Mouse (Mus musculus) heart, adult 9 months (tissue): ENCODE results near the gene Bcan.
A peak's percentile ranks its signal among the peaks of the same experiment; 100 is the strongest.

Experiments
- DNase-seq, 2 experiments: peaks; one replicate each; pipeline ENCODE4 v3.0.0; 2022; ENCODE audit warnings: low spot score in 2 of 2

Gene Bcan

GRCm38 (mm10) chr3:87972203-87972664 lies 27.8 kb downstream of the Bcan start:
- no peak for DNase-seq

DNA sequence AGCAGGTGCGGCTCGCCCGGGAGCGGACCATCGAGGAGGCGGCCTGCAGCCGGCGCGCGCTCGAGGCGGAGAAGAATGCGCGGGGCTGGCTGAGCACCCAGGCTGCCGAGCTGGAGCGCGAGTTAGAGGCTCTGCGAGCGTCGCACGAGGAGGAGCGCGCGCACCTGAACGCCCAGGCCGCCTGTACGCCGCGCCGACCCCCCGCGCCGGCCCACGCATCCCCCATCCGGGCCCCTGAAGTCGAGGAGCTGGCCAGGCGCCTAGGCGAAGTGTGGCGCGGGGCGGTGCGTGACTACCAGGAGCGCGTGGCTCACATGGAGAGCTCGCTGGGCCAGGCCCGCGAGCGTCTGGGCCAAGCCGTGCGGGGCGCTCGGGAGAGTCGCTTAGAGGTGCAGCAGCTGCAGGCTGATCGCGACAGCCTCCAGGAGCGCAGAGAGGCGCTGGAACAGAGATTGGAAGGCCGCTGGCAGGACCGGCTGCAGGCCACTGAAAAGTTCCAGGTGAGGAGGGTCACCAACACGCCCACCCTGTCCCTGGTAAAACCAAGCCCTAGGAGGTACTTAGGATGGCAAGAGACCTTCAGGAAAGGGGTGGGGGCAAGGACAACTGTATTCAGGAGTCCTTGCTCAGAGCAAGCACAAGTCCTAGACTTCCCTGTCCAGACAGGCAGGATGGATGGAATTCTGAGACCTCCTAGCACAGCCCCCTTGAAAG lies 28.4 kb downstream of the Bcan start:
- DNase-seq: no peak

DNA sequence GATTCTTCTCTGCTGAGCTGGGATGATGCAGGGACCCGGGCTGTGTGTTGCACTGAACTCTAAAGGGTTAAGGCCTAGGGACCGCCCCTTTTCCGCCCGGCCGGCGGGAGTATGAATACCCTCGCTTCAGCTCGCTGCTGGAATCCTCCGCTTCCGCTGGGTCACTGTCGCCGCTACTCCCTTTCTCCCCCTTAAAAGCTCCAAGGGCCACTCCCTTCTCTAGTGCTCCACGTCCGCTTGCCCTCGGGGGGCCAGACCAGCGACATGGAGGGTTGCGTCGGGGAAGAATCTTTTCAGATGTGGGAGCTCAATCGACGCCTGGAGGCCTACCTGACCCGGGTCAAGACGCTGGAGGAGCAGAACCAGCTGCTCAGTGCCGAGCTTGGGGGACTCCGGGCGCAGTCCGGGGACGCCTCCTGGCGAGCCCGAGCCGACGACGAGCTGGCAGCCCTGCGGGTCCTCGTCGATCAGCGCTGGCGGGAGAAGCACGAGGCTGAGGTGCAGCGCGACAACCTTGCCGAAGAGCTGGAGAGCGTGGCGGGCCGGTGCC lies 29.0 kb downstream of the Bcan start, which contains the start of gene Nes:
TSS of gene Nes (plus strand) at position 140 of the 550 bp plus-strand sequence.
- peak; percentile 75 to 85 for DNase-seq

- peak; percentile 42 to 64 for DNase-seq
Observed at GRCm38 (mm10) chr3:87970184-87970938, 29.7 kb downstream of the Bcan start.

- DNase-seq: peak; percentile 87 to 90
Observed at GRCm38 (mm10) chr3:87960586-87961191, 39.3 kb downstream of the Bcan start.

DNA sequence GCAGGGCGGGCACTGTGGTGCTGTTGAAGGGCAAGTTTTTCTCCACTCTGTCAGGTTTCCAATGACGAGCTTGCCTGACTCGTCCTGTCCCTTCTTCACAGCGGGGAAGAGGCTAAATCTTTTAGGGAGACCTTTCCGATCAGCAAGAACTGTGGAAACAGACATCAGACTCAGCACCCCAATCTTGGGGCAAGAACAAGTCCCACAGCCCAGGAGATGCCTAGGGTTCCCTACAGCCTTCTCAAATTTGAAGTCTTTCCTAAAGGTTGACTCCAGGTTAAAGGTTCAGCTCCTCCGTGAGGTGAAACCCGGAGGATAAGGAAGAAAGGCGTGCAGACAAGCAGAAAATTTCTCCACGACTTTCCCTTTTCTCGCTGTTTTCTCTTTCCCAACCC lies 39.8 kb downstream of the Bcan start:
- no peak for DNase-seq

DNA sequence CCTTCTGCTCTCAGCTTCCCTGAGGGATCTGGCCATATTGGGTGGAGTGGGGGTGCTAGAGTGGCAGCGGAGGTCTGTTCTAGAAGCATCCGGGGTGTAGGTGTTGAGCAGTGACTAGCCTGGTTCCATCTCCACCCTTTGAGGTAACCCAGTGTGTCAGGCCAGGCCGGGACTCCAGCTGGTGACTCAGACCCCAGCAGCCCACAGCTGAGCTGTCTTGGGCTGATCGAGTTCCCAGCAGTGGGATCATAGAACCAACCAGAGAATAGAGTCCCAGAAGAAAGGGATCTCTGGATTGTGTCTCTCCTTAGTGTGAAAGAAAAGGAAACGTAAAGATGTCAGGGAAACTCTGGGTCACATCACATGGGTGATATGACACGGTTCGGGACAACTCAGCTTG lies 40.7 kb downstream of the Bcan start:
- DNase-seq: no peak

GRCm38 (mm10) chr3:87958967-87959366 lies 41.1 kb downstream of the Bcan start:
- DNase-seq: no peak

DNA sequence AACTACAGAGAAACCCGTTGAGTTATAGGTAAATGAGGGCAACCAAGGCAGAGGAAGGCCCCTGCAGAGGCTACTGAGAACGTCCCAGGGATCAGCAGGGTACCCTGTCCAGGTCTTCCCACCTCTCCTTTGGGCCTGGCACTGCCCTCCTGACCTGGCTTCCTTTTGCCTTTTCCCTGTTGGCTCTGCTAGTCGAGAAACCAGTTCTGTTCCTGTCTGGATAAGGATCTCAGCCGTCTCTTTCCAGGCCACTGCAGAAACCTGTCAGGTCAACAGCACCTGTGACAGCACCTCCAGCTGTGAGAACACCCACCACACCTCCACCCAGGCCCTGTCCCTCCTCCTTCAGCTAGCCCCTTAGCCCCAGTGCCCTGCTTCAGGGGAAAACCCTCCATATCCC lies 41.6 kb downstream of the Bcan start:
- no peak for DNase-seq

GRCm38 (mm10) chr3:87958056-87958455 lies 42.0 kb downstream of the Bcan start:
- no peak for DNase-seq

DNA sequence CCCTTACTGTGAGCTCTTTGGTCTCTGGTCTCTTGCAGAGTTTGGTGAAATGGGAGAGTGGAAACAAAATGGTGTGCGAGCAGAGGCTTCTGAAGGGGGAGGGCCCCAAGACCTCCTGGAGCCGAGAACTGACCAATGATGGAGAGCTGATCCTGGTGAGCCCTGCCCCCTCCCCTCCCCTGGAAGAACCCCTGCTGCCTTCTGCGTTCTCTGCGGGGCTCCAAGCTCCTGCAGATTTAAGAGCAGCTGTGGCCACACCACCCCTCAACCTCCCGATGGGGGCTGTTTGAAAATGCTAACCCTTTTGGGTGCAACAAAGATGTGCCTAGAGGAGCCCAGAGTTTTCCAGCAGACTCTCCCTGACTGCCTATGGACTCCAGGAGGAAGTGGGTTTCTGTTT lies 47.6 kb downstream of the Bcan start:
- no peak for DNase-seq

GRCm38 (mm10) chr3:87951946-87952345 lies 48.1 kb downstream of the Bcan start:
- no peak for DNase-seq

DNA sequence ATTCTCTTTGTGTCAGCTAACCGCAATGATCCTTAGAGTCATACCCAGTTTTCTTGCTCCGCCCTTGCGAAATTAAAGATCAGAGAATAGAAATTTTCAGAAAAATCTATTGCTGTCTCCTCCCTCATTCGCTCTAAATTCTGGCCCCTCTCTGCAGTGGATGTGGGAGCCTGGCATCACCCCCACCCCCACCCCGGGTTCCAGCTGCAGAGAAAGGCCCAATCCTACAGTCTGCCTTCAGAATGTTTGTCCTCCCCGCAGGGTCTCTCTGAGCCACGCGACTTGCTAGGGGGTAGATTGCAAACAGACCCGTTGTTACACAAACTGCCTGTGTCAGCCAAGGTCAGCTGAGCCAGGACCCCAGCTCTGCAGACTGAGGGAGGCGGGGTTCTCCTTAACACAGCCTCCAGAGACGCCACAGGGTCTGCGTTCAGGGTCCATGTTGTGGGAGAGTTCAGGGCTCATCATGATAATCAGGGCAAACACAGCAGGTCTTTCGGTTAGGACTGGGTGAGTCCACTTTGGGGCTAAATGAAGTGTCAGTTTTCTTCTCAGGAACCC lies 50.0 kb downstream of the Bcan start:
- no peak for DNase-seq

DNA sequence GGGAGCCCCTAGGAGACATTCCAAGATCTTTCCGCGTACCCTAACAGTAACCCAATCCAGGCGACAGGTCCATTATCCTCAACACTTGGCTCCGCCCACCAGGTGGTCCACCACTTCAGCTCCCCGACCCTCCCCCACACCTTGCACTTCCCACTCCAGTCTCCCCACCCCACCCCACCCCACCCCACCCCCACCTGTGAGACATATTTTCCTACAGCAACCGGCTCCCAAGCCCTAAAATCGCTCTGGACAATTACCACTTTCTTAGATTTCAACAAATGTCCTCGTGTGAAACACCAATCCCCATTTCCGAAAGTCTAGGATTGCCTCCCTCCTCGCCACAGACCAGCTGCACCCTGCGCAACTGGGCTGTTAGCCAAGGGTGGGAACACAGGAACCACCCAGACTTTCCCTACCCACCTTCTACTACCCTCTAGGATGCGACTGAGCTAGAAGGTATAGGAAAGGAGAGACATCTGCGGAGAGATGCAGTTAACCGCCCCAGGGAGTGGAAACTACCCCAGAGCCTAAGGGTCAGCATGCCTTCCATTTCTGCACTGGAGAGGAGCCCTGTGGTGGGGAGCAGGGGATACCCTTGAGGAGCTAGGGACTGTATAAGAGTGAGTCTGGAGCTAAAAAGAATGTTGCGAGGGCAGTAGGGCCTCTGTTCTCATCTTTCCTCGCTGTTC lies 50.6 kb downstream of the Bcan start:
- no peak for DNase-seq

- no peak for DNase-seq
Observed at GRCm38 (mm10) chr3:87948378-87949265, 51.4 kb downstream of the Bcan start, which contains the start of gene Crabp2. Crabp2 (plus strand) TSS chr3:87948666.

GRCm38 (mm10) chr3:87947811-87948199 lies 52.2 kb downstream of the Bcan start:
- DNase-seq: no peak

GRCm38 (mm10) chr3:87947056-87947810 lies 52.8 kb downstream of the Bcan start:
- no peak for DNase-seq

DNA sequence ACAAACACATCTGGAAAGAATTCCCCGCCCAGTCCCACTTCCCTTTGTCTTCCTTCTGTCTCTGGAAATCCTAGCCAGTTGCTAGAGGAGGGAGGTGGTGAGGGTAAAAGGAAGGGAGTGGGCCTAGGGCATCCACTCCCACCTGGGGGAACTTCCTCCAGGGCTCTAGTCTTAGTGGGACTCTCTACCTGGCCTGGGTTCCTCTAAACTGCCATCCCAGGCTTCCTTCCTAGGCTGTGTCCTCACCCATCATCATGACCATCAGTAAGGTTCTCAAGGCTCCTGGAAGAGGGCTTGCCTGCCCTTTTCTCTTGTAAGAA lies 53.5 kb downstream of the Bcan start:
- DNase-seq: no peak

DNA sequence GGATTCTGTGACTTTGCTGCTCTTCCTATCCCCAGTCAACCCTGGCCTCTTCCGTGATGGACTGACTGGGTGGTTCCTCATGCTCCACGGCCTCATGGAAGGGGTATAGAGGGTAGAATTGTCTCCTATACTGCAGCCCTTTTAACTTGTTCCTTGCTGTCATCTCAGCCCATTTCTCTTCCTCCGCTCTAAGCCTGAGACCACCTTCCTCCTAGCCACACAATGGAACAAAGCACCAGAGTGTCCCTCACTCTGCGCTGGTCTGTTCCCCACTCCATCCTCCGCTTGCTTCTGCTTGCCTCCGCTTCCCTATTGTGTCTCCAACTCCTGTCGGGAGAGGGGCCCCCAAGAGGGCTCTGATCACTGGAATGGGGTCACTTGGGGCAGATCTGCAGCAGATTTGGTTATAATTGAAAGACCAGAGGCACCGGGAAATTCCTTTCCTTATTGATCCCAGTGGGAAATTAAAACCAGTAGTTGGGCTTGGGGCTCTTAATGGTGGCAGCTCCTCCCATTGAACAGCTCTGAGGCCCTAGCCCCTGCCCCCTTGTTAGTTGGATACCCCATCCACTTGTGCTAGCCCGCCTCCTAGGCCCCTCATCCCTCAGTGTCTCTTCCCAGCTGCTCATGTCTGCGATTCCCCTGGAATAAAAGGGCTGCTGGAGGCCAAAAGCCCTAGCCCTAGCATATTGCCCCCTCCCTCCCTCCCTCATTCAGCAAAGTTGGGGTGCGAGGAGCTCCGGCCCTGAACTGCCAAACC lies 54.1 kb downstream of the Bcan start:
- DNase-seq: no peak
